Mouse (Mus musculus): ENCODE results near the gene 9130008F23Rik.

9130008F23Rik gene

DNA sequence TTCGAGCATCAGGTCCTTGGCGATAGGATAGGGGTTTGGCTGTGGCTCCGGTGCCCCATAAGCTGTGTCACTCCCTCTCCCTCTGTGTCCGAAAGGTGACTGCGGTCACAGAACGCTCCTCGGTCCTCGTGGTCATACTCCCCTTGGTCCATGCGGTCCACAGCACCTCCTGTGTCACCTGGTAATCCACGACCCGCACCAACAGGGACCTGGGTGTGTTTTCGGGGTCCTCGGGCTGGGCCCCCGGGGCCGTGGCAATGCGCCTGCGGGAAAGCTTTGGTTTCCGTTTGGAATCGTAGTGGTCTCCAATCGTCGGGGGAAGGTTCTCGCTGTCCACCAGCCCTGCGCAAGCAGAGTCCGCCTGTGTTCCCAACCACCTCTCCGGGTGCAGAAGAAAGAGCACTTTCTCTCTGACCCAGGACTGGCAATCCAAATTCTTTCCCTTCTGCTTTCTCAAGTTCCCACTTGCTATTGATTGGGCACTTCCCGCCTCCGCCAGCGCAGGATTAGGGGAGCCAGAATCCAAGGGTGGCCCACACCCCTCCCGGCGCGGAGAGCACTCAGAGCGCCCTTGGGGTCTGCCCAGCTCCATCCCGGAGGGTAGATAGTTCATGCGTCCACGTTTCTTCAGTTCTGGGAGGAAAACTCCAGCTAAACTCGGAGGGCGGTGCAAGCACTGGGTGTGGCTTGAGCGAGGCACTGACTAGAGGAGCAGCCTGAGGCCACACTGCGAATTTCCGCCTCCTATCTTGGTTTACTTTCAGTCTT is at the start of gene 9130008F23Rik:
9130008F23Rik (minus strand) TSS at position 636 of the 768 bp plus-strand sequence.
- peak; percentile 15 for DNase-seq (ENCODE audit: low spot score)

DNA sequence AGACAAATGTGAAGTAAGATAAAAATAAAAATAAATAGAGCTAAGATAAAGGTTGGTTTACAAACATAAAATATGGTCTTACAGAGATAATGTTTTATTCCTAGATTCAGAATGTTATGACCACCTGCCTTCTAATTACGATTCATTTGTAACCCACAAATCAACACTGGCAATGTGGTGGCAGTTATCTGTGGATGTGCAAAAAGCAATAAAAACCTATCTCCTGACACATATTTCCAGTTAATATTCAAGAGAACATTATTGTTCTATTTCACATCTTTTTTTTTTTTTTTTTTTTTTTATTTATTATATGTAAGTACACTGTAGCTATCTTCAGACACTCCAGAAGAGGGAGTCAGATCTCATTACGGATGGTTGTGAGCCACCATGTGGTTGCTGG is 35.1 kb upstream of the 9130008F23Rik start:
- no peak for DNase-seq (ENCODE audit: low spot score)

DNA sequence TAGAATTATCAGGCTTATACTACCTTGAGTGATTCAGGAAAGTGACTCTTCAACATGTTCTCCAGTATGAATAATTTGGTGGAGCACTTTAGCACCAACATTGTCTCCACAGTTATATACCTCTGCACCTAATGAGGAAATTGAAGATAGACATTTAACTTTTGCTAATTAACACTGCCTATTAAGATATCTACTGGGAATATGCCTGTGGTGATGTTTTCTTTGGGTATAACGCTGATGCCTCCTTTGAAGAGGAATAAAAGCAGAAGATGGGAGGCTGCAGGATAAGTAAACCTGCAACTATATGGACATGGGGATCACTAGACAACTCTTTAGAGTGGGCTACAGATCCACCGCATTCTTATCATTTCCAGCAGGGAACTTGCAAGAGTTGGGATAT is 33.9 kb upstream of the 9130008F23Rik start, which contains the start of gene Glyatl3:
Glyatl3 (minus strand) TSS at position 101 of the 400 bp plus-strand sequence.
- no peak for DNase-seq (ENCODE audit: low spot score)

DNA sequence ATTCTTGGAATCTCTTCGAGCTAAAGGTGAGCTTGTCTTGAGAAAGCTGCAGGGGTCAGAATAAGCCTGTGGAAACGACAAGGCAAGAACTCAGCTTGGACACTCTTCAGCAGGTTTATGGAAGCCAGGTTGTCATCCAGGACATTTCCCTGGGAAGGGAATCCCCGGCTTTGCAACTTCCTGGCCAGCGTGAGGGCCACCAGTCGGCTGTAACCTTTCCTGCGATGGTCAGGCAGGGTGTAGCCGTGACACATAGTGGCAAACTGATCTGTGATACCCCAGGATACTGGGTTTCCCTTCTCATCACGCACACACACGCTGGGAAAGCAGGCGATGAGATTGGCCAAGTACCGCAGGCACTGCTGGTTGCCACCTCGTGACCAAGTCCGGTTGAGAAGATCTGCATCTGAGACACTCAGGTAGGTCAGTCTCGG is 24.4 kb upstream of the 9130008F23Rik start:
- DNase-seq (ENCODE audit: low spot score): no peak

DNA sequence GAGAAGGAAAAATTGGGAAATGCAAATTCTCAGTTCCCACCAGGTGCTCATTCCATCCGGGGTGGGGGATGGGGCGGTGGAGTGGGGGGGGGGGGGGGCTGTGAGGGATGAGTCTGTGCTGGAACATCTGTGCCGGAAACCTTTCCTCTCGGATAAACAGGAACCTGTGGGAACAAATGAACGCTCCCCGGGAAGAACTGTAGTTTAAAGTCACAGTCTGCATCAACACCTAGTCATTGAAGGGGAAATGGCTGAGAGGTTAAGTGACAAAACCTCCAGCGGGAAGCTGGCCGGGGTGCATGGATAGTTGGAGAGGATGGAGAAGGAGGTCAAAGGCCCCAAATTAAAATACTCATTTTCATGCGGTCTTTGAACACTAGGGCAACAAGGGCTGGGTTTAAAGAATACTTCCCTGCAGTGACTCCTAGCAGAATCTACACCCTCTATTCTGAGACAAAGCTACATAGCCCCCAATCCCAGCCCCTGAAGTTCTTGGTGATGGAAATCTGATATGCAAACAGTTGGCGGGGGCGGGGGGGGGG is 23.8 kb upstream of the 9130008F23Rik start:
- DNase-seq (ENCODE audit: low spot score): no peak

DNA sequence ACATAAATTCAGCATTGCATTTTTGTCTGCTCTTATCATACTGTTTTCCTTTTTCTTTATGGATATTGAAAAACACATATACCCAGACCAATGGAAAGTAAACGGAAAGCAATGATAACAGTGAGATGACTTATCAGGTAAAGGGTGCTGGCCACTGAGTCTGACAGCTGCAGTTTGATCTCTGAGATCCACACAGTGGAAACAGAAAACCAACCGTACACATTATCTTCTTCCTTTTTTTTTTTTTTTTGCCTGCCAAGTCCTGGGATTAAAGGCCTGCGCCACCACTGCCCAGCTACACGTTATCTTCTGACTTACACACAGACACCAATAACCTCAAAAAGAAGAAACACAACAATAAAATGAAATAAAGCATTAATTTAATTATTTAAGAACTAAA is 23.0 kb upstream of the 9130008F23Rik start:
- DNase-seq (ENCODE audit: low spot score): no peak

DNA sequence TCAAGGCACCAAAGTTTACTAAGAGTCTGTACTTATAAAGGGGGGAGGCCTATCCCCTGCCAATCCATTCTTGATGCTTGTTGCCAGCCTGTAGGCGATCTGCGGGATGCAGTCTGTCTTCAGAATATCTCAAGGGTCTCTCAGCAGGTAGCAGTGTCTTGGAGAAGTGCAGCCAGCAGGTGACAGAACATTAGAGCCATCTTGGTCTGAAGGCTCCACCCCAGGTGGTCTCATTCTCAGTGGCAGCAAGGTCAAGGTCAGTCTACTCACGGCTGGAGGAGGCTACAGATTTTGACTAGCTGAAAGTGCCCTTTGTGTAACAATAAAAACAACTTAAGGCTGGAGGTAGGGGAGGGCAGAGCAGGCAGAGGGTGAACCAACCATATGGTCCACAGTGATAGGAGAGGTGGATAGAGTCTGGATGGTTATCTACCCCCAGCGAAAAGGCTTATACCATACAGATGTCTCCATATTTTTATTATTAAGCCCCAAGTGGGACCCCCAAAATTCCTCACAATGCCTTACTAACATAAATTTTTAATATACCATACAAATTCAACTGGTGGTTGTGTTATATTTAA is 19.5 kb upstream of the 9130008F23Rik start:
- no peak for DNase-seq (ENCODE audit: low spot score)

DNA sequence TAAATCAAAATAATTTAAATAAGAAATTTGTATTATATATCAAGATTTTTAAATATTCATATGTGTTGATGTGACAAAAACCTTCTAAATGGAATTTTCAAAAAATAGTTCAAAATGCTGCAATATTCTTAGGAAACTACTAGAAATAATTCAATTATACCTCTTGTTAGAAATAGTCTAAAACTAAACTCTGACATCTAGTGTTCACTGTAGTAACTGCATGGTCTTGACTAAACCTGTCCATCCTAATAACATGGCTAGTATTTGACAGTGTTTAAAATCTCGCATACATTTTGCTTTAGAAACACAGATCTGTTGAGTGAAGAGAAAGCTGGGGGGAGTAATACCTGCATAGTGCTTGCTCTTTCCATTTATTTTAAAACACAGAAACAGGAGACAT is 16.5 kb upstream of the 9130008F23Rik start:
- no peak for DNase-seq (ENCODE audit: low spot score)

DNA sequence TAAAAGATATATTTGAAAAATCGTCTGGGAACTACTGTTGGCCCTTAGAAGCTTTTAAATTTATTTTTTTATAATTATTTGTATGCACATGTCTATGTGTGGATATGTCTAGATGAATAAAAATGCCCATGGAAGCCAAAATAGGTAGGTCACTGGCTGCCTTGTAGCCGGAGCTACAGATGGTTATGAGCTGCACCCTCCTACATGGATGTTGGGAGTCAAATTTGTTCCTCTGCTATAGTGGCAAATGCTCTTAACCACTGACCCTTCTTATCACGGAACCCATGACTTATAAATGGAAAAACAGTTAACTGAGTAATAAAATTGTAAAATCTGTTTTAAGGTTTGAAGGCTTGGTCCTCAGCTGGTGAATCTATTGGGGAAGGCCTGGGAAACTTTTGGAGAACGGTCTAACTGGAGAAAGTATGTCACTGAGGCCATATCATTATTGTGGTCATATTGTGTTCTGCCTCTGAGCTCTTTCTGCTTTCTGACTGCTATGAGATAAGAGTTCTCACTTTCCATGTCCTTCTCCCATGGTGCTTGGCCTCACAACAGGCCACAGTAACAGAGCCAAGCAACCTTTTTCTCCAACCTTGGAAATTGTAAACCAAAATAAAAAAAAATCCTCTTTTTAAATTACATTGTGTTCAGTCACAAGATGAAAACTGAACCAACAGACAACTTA is 7.6 kb upstream of the 9130008F23Rik start:
- no peak for DNase-seq (ENCODE audit: low spot score)

DNA sequence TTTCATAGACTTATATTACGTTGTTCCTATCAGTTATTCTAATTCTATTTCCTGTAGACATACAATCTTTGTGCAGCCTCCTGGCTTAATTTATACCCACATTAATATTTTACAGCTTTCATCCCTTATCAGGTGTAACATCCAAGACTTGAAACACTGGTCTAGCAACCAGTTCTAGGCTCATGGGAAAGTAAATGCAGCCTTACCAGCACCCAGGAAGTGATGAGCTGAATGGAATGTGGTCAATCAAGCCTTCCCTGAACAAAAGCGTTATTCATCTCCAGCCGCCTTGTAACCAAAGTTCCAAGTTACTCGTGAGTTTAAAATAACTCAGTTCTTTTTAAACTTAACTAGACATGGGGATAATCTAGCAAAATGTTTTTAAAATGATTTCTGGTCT is 4.8 kb upstream of the 9130008F23Rik start:
- DNase-seq (ENCODE audit: low spot score): no peak

DNA sequence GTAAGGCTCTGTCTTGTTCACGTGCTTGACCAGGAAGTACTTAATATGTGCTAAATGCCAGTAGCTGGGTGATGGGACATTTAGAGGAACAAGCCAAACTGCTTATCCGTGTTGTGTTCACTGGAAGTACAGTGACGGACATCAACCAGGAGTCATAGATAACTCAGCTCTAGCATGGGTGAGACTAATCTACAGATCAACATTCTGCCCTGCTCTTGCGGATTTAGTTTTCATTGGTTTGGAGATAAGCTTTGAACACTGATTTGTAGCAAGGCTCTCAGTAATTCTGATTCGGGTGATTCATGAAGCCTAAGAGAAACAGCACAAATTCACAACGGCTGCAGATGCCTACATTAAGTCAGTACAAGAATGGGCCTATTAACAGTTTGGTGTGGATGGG is 1.8 kb upstream of the 9130008F23Rik start:
- no peak for DNase-seq (ENCODE audit: low spot score)

DNA sequence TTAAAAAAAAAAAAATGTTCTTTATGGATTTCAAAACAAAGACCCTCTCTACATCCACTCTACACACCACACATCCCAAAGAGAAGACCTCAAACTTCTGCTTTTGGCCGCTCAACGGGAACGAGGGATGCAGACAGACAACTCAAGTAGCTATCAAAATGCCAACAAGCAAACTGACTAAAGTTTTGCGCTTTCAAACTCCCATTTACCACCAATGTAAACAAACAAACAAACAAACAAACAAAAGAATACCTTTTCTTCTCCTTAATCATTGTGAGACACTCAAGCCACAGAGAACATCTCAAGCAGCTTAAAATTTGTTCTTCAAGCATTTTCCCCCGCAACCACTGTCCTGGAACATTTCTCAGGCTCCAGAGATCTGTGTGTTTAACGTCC is 833 bp downstream of the 9130008F23Rik start:
- DNase-seq (ENCODE audit: low spot score): no peak

DNA sequence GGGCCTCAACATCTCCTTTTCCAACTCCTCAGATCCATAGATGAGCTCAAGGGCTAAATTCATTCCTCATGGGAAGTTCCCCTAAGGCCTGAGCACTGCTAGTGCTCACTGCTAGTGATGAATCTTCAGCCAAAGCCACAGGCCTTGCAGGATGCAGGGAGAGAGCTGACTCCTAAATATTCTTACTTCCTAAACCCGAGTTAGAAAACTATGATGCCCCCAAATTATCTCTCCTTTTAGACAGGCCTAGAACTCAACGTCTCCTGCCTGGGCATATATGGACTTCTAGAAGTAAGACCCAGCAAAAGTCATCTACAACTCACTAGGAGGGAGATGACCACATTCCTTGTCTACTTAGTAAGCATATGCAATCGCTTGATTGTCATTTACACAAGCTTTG is 2.6 kb downstream of the 9130008F23Rik start:
- no peak for DNase-seq (ENCODE audit: low spot score)

DNA sequence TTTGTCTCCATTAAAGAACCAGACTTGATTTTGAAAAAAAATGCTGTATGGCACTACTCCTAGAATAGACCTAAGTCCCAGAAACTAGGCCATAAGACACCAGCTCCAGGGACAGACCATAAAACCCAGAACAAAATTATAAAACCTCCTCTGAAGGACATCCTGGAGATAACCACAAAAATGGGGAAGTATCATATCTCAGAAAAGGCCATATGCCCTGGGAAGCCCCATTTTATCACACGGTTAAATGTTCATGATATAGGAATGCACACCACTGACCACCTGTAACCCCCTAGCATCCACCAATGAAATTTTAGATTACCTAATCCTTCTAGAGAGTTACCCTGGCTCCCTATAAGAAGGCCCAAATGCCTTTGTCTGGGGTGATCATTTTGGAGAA is 4.8 kb downstream of the 9130008F23Rik start:
- no peak for DNase-seq (ENCODE audit: low spot score)

DNA sequence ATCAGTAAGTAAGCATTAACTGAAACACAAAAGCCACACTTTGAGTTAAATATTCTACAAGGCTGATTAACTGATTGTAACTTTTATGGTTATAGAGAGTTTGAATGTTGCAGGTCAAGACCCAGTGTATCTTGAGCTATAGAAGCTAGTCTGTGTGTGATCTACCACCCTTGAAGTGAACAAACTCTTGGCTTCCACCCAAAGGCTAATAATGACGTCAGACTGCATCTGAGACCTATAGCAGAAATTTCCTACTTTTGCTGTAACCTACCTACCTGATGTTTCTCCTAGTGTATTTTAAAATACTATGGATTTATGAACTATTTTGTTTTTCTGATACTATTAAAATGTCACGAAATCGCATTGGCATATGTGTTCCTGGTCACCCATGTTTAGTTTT is 5.7 kb downstream of the 9130008F23Rik start:
- no peak for DNase-seq (ENCODE audit: low spot score)

DNA sequence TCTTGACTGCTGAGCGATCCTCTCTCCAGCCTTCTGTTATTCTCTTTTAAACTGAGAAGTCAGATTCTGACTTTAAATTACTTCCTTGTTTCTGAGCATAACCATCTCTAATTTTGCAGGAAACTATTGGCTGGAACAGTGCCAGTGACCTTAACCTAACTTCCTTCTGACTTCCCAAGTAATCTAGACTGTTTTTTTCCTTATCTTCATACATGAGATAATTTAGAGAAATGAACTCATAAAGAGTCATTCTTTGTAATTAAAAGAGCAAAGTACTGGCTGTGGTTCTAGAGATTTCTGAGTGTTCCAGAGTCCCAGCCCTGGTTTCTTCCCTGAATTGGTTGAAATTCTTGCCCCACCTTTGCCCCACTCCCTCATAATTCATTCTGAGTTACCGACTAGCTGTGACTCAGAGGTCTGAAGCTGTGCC is 6.8 kb downstream of the 9130008F23Rik start:
- no peak for DNase-seq (ENCODE audit: low spot score)

DNA sequence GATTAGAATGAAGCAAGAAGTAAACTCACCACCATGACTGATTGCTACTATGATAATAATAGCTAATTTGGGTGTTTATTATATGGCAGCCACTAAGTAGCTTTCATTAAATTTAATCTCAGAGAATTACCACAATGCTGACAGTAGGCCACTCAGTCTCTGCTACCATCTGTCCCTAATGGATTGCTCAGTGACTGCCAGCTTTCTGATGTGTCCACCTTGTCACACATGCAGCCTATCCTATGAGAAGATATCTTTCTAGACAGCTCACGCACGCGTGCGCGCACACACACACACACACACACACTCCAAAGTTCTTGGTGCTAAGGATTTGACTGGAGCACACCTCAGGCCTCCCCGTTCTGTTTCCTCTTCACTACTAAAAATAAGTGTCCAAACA is 7.7 kb downstream of the 9130008F23Rik start:
- no peak for DNase-seq (ENCODE audit: low spot score)

DNA sequence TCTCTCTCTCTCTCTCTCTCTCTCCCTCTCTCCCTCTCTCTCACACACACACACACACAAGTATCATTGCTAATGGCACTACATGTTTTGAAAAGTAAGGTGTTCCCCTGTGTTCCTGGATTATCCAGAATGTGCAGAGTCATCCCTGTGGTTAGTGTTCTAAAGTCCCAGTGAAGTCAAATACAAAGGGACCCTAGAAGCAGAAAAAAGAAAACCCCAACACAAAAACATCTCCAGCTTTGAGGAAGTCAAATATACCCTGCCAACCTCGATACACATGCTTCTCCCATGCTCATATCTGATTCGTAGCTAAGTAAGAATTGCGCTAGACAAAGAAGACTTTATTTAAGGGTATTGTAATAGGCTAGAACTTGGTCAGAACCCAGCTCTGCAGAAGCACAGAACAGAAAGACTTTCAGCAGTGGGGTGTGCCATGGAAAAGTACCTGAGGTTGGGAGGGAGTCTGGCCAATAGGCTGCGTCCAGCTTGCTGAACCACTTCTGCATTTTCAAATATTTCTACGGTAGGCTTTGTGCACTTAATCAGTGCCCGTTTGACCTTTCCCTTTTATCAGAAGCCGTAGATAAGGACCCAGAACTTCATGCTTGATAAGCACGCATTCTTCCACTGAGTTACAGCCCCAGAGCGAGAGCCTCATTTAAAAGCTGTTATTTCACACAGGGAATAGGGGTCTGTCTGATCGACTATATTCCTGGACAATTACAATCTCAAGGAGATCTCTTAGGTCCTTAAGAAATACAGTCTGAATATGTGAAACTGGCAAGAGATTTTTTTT is 11.2 kb downstream of the 9130008F23Rik start:
- no peak for DNase-seq (ENCODE audit: low spot score)

DNA sequence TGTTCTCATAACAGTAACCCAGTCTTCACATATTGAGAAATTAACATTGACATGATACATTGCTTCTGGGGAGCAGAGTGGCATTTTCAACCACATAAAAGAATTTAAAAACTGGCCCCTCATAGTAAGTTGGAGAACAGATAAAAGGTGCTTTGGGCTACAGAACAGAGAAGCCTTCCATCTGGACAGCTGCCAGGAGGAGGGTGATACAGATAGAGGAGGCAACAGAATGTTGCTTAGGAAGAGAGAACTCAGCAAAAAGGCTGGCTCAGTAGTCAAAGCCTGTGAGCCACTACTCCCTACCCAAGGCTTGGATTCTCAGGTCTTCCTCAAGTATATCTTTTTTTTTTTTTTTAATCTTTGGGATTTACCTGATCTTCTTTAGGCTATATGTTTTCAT is 25.3 kb downstream of the 9130008F23Rik start:
- DNase-seq (ENCODE audit: low spot score): no peak

DNA sequence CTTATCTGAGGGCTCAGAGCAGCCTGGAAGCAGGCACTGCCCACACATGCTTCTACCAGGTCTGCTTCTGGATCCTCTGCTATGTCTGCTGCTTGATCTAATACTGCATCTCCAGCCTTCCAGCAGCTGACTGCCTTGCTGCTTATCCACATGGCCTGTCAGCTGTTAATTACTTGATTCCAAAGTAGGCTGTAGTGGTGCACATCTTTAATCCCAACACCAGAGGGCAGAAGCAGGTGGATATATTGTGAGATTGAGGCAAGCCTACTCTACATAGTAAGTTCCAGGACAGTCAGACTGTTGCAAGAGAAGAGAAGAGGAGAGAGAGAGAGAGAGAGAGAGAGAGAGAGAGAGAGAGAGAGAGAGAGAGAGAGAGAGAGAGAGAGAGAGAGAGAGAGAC is 43.1 kb downstream of the 9130008F23Rik start:
- no peak for DNase-seq (ENCODE audit: low spot score)

DNA sequence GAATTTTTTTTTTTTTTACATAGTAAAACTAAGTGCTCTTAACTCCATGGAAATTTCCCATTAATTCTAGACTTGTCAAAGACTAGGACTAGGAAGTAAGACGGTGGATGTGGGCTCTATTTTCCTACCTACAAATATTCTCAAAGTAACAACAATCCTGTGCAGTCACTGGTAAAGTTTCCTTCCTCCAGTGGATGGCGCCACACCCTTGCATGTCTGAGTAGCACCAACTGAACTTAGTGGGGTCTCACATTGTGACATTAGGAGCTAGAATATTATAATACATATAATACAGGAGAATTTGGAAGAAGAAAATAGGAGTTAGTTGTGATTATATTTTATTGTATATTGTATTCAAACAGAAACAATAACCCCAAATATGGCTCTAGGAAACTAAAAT is 48.5 kb downstream of the 9130008F23Rik start:
- no peak for DNase-seq (ENCODE audit: low spot score)

Data from testis, postnatal 14 days (tissue).